ENCODE assay signal across 26 mouse cellular contexts in genomic region chr10:63028396-63028795, GRCm38 (mm10). TPM values are rescaled to one million over a fixed set of nuclear protein-coding genes. Genes with fewer than 3 reads are reported as not detected.
DNase-seq lines count a peak whose midpoint lies in the region; ATAC-seq and TF ChIP-seq lines count a peak whose summit lies in the region.
"Had no signal": no experiment of that assay in that cellular context is flagged by ENCODE, and none has a peak within 500 bp of the region (broad histone marks: within the 10 kb centered on the region; RNA-seq: fewer than 3 reads in every experiment).

No protein-coding gene starts in this region.

- H3K4me2 ChIP-seq in forebrain, embryonic 12.5 days, result no peak overlapping the region
- no peak overlapping the region for H3K4me2 ChIP-seq in forebrain, embryonic 14.5 days (ENCODE audit: low read length)
- H3K4me2 ChIP-seq in midbrain, postnatal 0 days (ENCODE audit: low read depth, low read length, poor library complexity, severe bottlenecking), result no peak overlapping the region
- H3K4me2 ChIP-seq in midbrain, embryonic 13.5 days (replicated peaks), result no peak overlapping the region
- no peak overlapping the region for H3K4me2 ChIP-seq in neural tube, embryonic 15.5 days
- H3K4me2 ChIP-seq: lung, embryonic 15.5 days had no signal

- ATAC-seq in forebrain, embryonic 12.5 days (ENCODE audit: low FRiP score), result no peak
- ATAC-seq in forebrain, embryonic 14.5 days, result no peak
- ATAC-seq in midbrain, postnatal 0 days (ENCODE audit: low FRiP score), result no peak
- ATAC-seq in midbrain, embryonic 13.5 days, result no peak
- ATAC-seq in neural tube, embryonic 15.5 days (ENCODE audit: low FRiP score), result no peak
- ATAC-seq: Patski had no signal

- WGBS in forebrain, embryonic 12.5 days, result 51% methylated on average over 4 of the region's 4 CpGs
- 26% methylated on average over 4 of the region's 4 CpGs for WGBS in forebrain, embryonic 14.5 days
- WGBS in midbrain, embryonic 10.5 days, result 71% methylated on average over 4 of the region's 4 CpGs
- WGBS in midbrain, postnatal 0 days, result 35% methylated on average over 4 of the region's 4 CpGs
- WGBS in midbrain, embryonic 13.5 days, result 44% methylated on average over 4 of the region's 4 CpGs
- WGBS in neural tube, embryonic 15.5 days, result 43% methylated on average over 4 of the region's 4 CpGs

- no peak for DNase-seq in forebrain, embryonic 14.5 days (ENCODE audit: low spot score)
- DNase-seq in midbrain, embryonic 10.5 days (ENCODE audit: low spot score), result no peak
- DNase-seq in midbrain, postnatal 0 days (ENCODE audit: low spot score), result no peak
- no peak for DNase-seq in left cerebral cortex, adult 18-20 months (ENCODE audit: low spot score in 2 of 2)
- DNase-seq: adrenal gland, postnatal 36 days; cerebellum, adult 9-11 months; gastrocnemius, adult 2 months; heart, postnatal 4 days; kidney, adult 2 months; layer of hippocampus, adult 9-11 months; lung, postnatal 4 days; right cerebral cortex, postnatal 14 days; thymus, postnatal 25 days had no signal

- TF ChIP-seq CTCF in midbrain, postnatal 0 days (IDR thresholded peaks at IDR 0.05), result no peak

- peaks cover 34% of the 10 kb centered on the region for H3K4me1 ChIP-seq in forebrain, embryonic 12.5 days
- H3K4me1 ChIP-seq in forebrain, embryonic 14.5 days (ENCODE audit: control insufficient read depth, insufficient read depth, low read length), result peaks cover 23% of the 10 kb centered on the region
- H3K4me1 ChIP-seq in midbrain, embryonic 10.5 days, result peaks cover 49% of the 10 kb centered on the region
- peaks cover 4% of the 10 kb centered on the region; the same call in 1 of the 2 replicates for H3K4me1 ChIP-seq in midbrain, postnatal 0 days (ENCODE audit: insufficient read depth, low read length)
- peaks cover 42% of the 10 kb centered on the region for H3K4me1 ChIP-seq in midbrain, embryonic 13.5 days (replicated peaks)
- peaks cover 31% of the 10 kb centered on the region for H3K4me1 ChIP-seq in neural tube, embryonic 15.5 days

- no peak overlapping the region for H3K4me3 ChIP-seq in forebrain, embryonic 12.5 days (replicated peaks)
- H3K4me3 ChIP-seq in forebrain, embryonic 14.5 days (ENCODE audit: low read depth, low read length), result no peak overlapping the region
- no peak overlapping the region for H3K4me3 ChIP-seq in midbrain, embryonic 10.5 days
- H3K4me3 ChIP-seq in midbrain, postnatal 0 days (ENCODE audit: low read depth, low read length), result no peak overlapping the region
- no peak overlapping the region for H3K4me3 ChIP-seq in midbrain, embryonic 13.5 days (replicated peaks)
- no peak overlapping the region for H3K4me3 ChIP-seq in neural tube, embryonic 15.5 days (replicated peaks)
- H3K4me3 ChIP-seq: gastrocnemius, adult 2 months; heart, embryonic 10.5 days; left cerebral cortex, adult 2 months; lung, embryonic 15.5 days; myocyte had no signal

- H3K27me3 ChIP-seq in forebrain, embryonic 12.5 days, result no peaks in the 10 kb centered on the region
- H3K27me3 ChIP-seq in forebrain, embryonic 14.5 days (replicated peaks; ENCODE audit: control insufficient read depth, insufficient read depth, low read length), result no peaks in the 10 kb centered on the region
- no peaks in the 10 kb centered on the region for H3K27me3 ChIP-seq in midbrain, embryonic 10.5 days (ENCODE audit: low read depth, poor library complexity, severe bottlenecking)
- H3K27me3 ChIP-seq in midbrain, postnatal 0 days (ENCODE audit: insufficient read depth, low read length), result no peaks in the 10 kb centered on the region
- no peaks in the 10 kb centered on the region for H3K27me3 ChIP-seq in midbrain, embryonic 13.5 days
- no peaks in the 10 kb centered on the region for H3K27me3 ChIP-seq in neural tube, embryonic 15.5 days (replicated peaks)
- H3K27me3 ChIP-seq: CH12.LX; lung, embryonic 15.5 days; Patski had no signal

- H3K9ac ChIP-seq in forebrain, embryonic 12.5 days, result no peak overlapping the region
- no peak overlapping the region for H3K9ac ChIP-seq in forebrain, embryonic 14.5 days (ENCODE audit: low read length)
- no peak overlapping the region for H3K9ac ChIP-seq in midbrain, postnatal 0 days (replicated peaks; ENCODE audit: low read length, poor library complexity, severe bottlenecking)
- no peak overlapping the region for H3K9ac ChIP-seq in midbrain, embryonic 13.5 days (replicated peaks)
- no peak overlapping the region for H3K9ac ChIP-seq in neural tube, embryonic 15.5 days (replicated peaks)
- H3K9ac ChIP-seq: liver, embryonic 14.5 days; lung, embryonic 15.5 days had no signal

- H3K36me3 ChIP-seq in forebrain, embryonic 12.5 days (replicated peaks), result no peaks in the 10 kb centered on the region
- H3K36me3 ChIP-seq in forebrain, embryonic 14.5 days (ENCODE audit: control insufficient read depth, insufficient read depth, low read length), result no peaks in the 10 kb centered on the region
- H3K36me3 ChIP-seq in midbrain, embryonic 10.5 days, result no peaks in the 10 kb centered on the region
- H3K36me3 ChIP-seq in midbrain, postnatal 0 days (ENCODE audit: insufficient read depth, low read length), result no peaks in the 10 kb centered on the region
- no peaks in the 10 kb centered on the region for H3K36me3 ChIP-seq in midbrain, embryonic 13.5 days
- H3K36me3 ChIP-seq in neural tube, embryonic 15.5 days, result no peaks in the 10 kb centered on the region
- H3K36me3 ChIP-seq: G1E; heart, embryonic 10.5 days; lung, embryonic 15.5 days had no signal

- H3K9me3 ChIP-seq in forebrain, embryonic 12.5 days, result no peaks in the 10 kb centered on the region
- H3K9me3 ChIP-seq in forebrain, embryonic 14.5 days (replicated peaks; ENCODE audit: control insufficient read depth, low read length), result no peaks in the 10 kb centered on the region
- no peaks in the 10 kb centered on the region for H3K9me3 ChIP-seq in midbrain, embryonic 10.5 days (replicated peaks)
- no peaks in the 10 kb centered on the region for H3K9me3 ChIP-seq in midbrain, postnatal 0 days (ENCODE audit: low read length)
- H3K9me3 ChIP-seq in midbrain, embryonic 13.5 days, result no peaks in the 10 kb centered on the region
- no peaks in the 10 kb centered on the region for H3K9me3 ChIP-seq in neural tube, embryonic 15.5 days (replicated peaks)
- H3K9me3 ChIP-seq: G1E; heart, embryonic 10.5 days; lung, embryonic 15.5 days had no signal

- peak overlapping the region; percentile 74 for H3K27ac ChIP-seq in forebrain, embryonic 12.5 days
- no peak overlapping the region for H3K27ac ChIP-seq in forebrain, embryonic 14.5 days (ENCODE audit: low read depth, low read length)
- H3K27ac ChIP-seq in midbrain, embryonic 10.5 days (replicated peaks), result peak overlapping the region; percentile 100
- no peak overlapping the region for H3K27ac ChIP-seq in midbrain, postnatal 0 days (ENCODE audit: low read depth, low read length)
- peak overlapping the region; percentile 61 for H3K27ac ChIP-seq in midbrain, embryonic 13.5 days
- H3K27ac ChIP-seq in neural tube, embryonic 15.5 days (replicated peaks), result peak overlapping the region; percentile 51; the same call in 1 of the 2 replicates
- H3K27ac ChIP-seq: gastrocnemius, adult 2 months; heart, embryonic 10.5 days; kidney, postnatal 0 days; left cerebral cortex, adult 2 months; liver, embryonic 14.5 days; lung, embryonic 15.5 days had no signal

RNA-seq across cellular contexts. Expression of gene Pbld2, which starts 4.3 kb away (rescaled TPM):
- polyA plus RNA-seq in forebrain, embryonic 12.5 days (2016; fragmentation: Nextera tagmentation; extraction: Ambion mirVana), result 0.96 and 1.1 TPM in 2 replicates
- polyA plus RNA-seq in forebrain, embryonic 14.5 days (2014; fragmentation: Nextera tagmentation; extraction: Ambion mirVana), result 0.85 and 1.1 TPM in 2 replicates
- 0.89 and 1.1 TPM in 2 replicates for polyA plus RNA-seq in midbrain, embryonic 10.5 days (2016; fragmentation: Nextera tagmentation; extraction: Ambion mirVana)
- total RNA-seq in midbrain, postnatal 0 days (2014; rRNA removed), result 0.80 TPM in 1 of 2 replicates, not detected in the other
- polyA plus RNA-seq in midbrain, postnatal 0 days (2015; fragmentation: Nextera tagmentation; extraction: Ambion mirVana), result 0.55 and 1.2 TPM in 2 replicates
- polyA plus RNA-seq in midbrain, embryonic 13.5 days (2015; fragmentation: Nextera tagmentation; extraction: Ambion mirVana), result 1.3 TPM in 2 replicates
- polyA plus RNA-seq in neural tube, embryonic 15.5 days (2015; fragmentation: Nextera tagmentation; extraction: Ambion mirVana), result 0.81 and 1.00 TPM in 2 replicates
- 1 to 10 TPM; 2.6 to 3.6 TPM for total RNA-seq in left cerebral cortex, adult 18-20 months (2021)
- total RNA-seq: G1E had no signal
- polyA plus RNA-seq: G1E had no signal

RNA-seq across cellular contexts. Expression of gene Hnrnph3, which starts 4.4 kb away (rescaled TPM):
- polyA plus RNA-seq in forebrain, embryonic 12.5 days (2016; fragmentation: Nextera tagmentation; extraction: Ambion mirVana), result 260 and 265 TPM in 2 replicates
- polyA plus RNA-seq in forebrain, embryonic 14.5 days (2014; fragmentation: Nextera tagmentation; extraction: Ambion mirVana), result 81.2 and 90.8 TPM in 2 replicates
- polyA plus RNA-seq in midbrain, embryonic 10.5 days (2016; fragmentation: Nextera tagmentation; extraction: Ambion mirVana), result 215 and 228 TPM in 2 replicates
- 11.0 and 22.5 TPM in 2 replicates for total RNA-seq in midbrain, postnatal 0 days (2014; rRNA removed)
- 70.3 and 78.7 TPM in 2 replicates for polyA plus RNA-seq in midbrain, postnatal 0 days (2015; fragmentation: Nextera tagmentation; extraction: Ambion mirVana)
- 242 and 243 TPM in 2 replicates for polyA plus RNA-seq in midbrain, embryonic 13.5 days (2015; fragmentation: Nextera tagmentation; extraction: Ambion mirVana)
- polyA plus RNA-seq in neural tube, embryonic 15.5 days (2015; fragmentation: Nextera tagmentation; extraction: Ambion mirVana), result 116 and 117 TPM in 2 replicates
- 10 to 100 TPM; 50.2 to 50.8 TPM for total RNA-seq in left cerebral cortex, adult 18-20 months (2021)

RNA-seq across cellular contexts. Expression of gene Pbld1, which starts 31.6 kb away (rescaled TPM):
- polyA plus RNA-seq in forebrain, embryonic 12.5 days (2016; fragmentation: Nextera tagmentation; extraction: Ambion mirVana), result 1.1 and 1.2 TPM in 2 replicates
- polyA plus RNA-seq in forebrain, embryonic 14.5 days (2014; fragmentation: Nextera tagmentation; extraction: Ambion mirVana), result 0.36 and 0.37 TPM in 2 replicates
- 1.3 and 1.5 TPM in 2 replicates for polyA plus RNA-seq in midbrain, embryonic 10.5 days (2016; fragmentation: Nextera tagmentation; extraction: Ambion mirVana)
- total RNA-seq in midbrain, postnatal 0 days (2014; rRNA removed), result not detected in 2 replicates
- 0.45 and 0.59 TPM in 2 replicates for polyA plus RNA-seq in midbrain, postnatal 0 days (2015; fragmentation: Nextera tagmentation; extraction: Ambion mirVana)
- 1.0 and 1.3 TPM in 2 replicates for polyA plus RNA-seq in midbrain, embryonic 13.5 days (2015; fragmentation: Nextera tagmentation; extraction: Ambion mirVana)
- 0.73 and 1.0 TPM in 2 replicates for polyA plus RNA-seq in neural tube, embryonic 15.5 days (2015; fragmentation: Nextera tagmentation; extraction: Ambion mirVana)
- total RNA-seq in left cerebral cortex, adult 18-20 months (2021), result under 1 TPM; 0.30 to 0.45 TPM
- total RNA-seq: common myeloid progenitor, adult 5-6 weeks had no signal
- polyA plus RNA-seq: G1E had no signal

RNA-seq across cellular contexts. Expression of gene Rufy2, which starts 48.4 kb away (rescaled TPM):
- 34.9 and 39.5 TPM in 2 replicates for polyA plus RNA-seq in forebrain, embryonic 12.5 days (2016; fragmentation: Nextera tagmentation; extraction: Ambion mirVana)
- polyA plus RNA-seq in forebrain, embryonic 14.5 days (2014; fragmentation: Nextera tagmentation; extraction: Ambion mirVana), result 38.6 and 47.9 TPM in 2 replicates
- polyA plus RNA-seq in midbrain, embryonic 10.5 days (2016; fragmentation: Nextera tagmentation; extraction: Ambion mirVana), result 24.9 and 25.3 TPM in 2 replicates
- 34.5 and 47.7 TPM in 2 replicates for total RNA-seq in midbrain, postnatal 0 days (2014; rRNA removed)
- polyA plus RNA-seq in midbrain, postnatal 0 days (2015; fragmentation: Nextera tagmentation; extraction: Ambion mirVana), result 60.9 and 65.5 TPM in 2 replicates
- polyA plus RNA-seq in midbrain, embryonic 13.5 days (2015; fragmentation: Nextera tagmentation; extraction: Ambion mirVana), result 51.7 and 55.5 TPM in 2 replicates
- polyA plus RNA-seq in neural tube, embryonic 15.5 days (2015; fragmentation: Nextera tagmentation; extraction: Ambion mirVana), result 59.5 and 61.5 TPM in 2 replicates
- 10 to 100 TPM; 75.6 to 91.0 TPM for total RNA-seq in left cerebral cortex, adult 18-20 months (2021)

Comparison
In these comparisons a context has a peak if more than half of its experiments do, and no peak if none do; other contexts are left out.
1. H3K27ac ChIP-seq: peak in forebrain, embryonic 12.5 days (single experiment), midbrain, embryonic 10.5 days (single experiment), midbrain, embryonic 13.5 days (single experiment) and neural tube, embryonic 15.5 days (single experiment); none in forebrain, embryonic 14.5 days (single experiment) and midbrain, postnatal 0 days (single experiment).